Mouse (Mus musculus) thymus, adult 2 months (tissue): ENCODE measurements around the gene Bbs10.

Source experiments
- CTCF ChIP-seq: fragments of 200-500 bp; IDR thresholded peaks from 2 replicates; pipeline ENCODE4 v1.5.1; 2012; ENCODE audit warnings: mild to moderate bottlenecking, control low read depth, low read length, moderate library complexity, borderline replicate concordance; ENCODE audit not compliant: control insufficient read depth, poor library complexity, insufficient read depth; ENCODE audit errors: extremely low read depth
- POLR2A ChIP-seq: fragments of 200-500 bp; IDR thresholded peaks from 2 replicates; pipeline ENCODE4 v1.6.1; 2012; ENCODE audit warnings: mild to moderate bottlenecking, low read length, control low read depth, moderate library complexity; ENCODE audit not compliant: control insufficient read depth, poor library complexity, insufficient read depth; ENCODE audit errors: extremely low read depth

- TF ChIP-seq POLR2A, result no peak
- TF ChIP-seq CTCF, result no peak
These were observed 22.7 kb upstream of the Bbs10 start for GRCm38 (mm10) chr10:111275822-111276221.
